Comparison of ENCODE assay signal across 8 mouse cellular contexts in the genomic region with DNA sequence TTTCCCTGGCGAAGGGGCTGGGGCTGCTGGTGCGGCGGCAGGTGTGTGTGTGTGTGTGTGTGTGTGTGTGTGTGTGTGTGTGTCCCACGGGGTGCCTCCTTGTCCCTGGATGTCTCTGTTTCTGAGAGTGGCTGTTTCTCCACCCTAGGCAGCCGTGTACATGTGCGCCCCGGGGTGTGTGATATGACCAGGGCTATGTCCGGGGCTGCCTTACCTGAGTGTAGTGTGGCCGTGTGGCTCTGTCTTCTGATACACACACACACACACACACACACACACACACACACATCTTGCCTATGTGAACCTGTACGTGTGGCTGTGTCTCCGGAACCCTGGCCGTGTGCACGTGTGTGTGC. TPM values are rescaled to one million over a fixed set of nuclear protein-coding genes. Genes with fewer than 3 reads are reported as not detected.
DNase-seq lines count a peak whose midpoint lies in the region; ATAC-seq and TF ChIP-seq lines count a peak whose summit lies in the region.

No protein-coding gene starts in this region.

- H3K79me2 ChIP-seq in CH12.LX (replicated peaks; ENCODE audit: control insufficient read depth, extremely low read depth, insufficient read depth, poor library complexity, severe bottlenecking) = peaks cover 9% of the 10 kb centered on the region

- dilution Hi-C loops in CH12.LX (cut with MboI; ENCODE audit: extremely low pct_ligation_motif_present, extremely low pct_unique_long_range_greater_than_20kb, low sequenced_read_pairs) = no loop called here

- peaks cover 38% of the 10 kb centered on the region for H3K4me1 ChIP-seq in heart, embryonic 11.5 days (ENCODE audit: control insufficient read depth, insufficient read depth, low read length)
- H3K4me1 ChIP-seq in CH12.LX (ENCODE audit: control insufficient read depth in 1 of 2, insufficient read depth in 2 of 2) = peaks cover 26 to 63% of the 10 kb centered on the region in 2 experiments
- peaks cover 18% of the 10 kb centered on the region for H3K4me1 ChIP-seq in midbrain, embryonic 11.5 days (ENCODE audit: control insufficient read depth, insufficient read depth, low read length)

- H3K9me3 ChIP-seq in heart, embryonic 11.5 days (replicated peaks; ENCODE audit: control insufficient read depth, low read length) = no peaks in the 10 kb centered on the region
- H3K9me3 ChIP-seq in CH12.LX (replicated peaks; ENCODE audit: low read length) = no peaks in the 10 kb centered on the region
- no peaks in the 10 kb centered on the region for H3K9me3 ChIP-seq in midbrain, embryonic 11.5 days (ENCODE audit: control insufficient read depth, low read length)

- in situ Hi-C loops in CH12.LX (cut with MboI; ENCODE audit: low pct_ligation_motif_present, low pct_unique_long_range_greater_than_20kb, low sequenced_read_pairs) = no loop called here

- peak; percentile 36; the same call in 1 of the 2 replicates for ATAC-seq in heart, embryonic 11.5 days (replicated peaks; ENCODE audit: insufficient number of reproducible peaks, low FRiP score, low TSS enrichment)
- peak; percentile 29 for ATAC-seq in erythroblast, adult 5-6 weeks (replicated peaks; ENCODE audit: low FRiP score, poor library complexity, severe bottlenecking)
- ATAC-seq in midbrain, embryonic 11.5 days (ENCODE audit: low FRiP score) = peak; percentile 36; the same call in 1 of the 2 replicates

- H3K36me3 ChIP-seq in heart, embryonic 11.5 days (ENCODE audit: control insufficient read depth, insufficient read depth, low read length) = no peaks in the 10 kb centered on the region
- peaks cover 0 to 21% of the 10 kb centered on the region in 2 experiments for H3K36me3 ChIP-seq in CH12.LX (replicated peaks in 1 of 2; ENCODE audit: control insufficient read depth in 1 of 2, insufficient read depth in 1 of 2, low read length in 1 of 2)
- H3K36me3 ChIP-seq in midbrain, embryonic 11.5 days (ENCODE audit: control insufficient read depth, insufficient read depth, low read length) = no peaks in the 10 kb centered on the region

- peak overlapping the region; percentile 95 for H3K4me2 ChIP-seq in heart, embryonic 11.5 days
- peak overlapping the region; percentile 59 for H3K4me2 ChIP-seq in CH12.LX (ENCODE audit: insufficient read depth, low read depth, poor library complexity, severe bottlenecking)
- H3K4me2 ChIP-seq in midbrain, embryonic 11.5 days = peak overlapping the region; percentile 81

- TF ChIP-seq EP300 in CH12.LX (IDR thresholded peaks at IDR 0.05; ENCODE audit: low read length) = no peak

- H3K27me3 ChIP-seq in heart, embryonic 11.5 days (ENCODE audit: control insufficient read depth, insufficient read depth, low read length) = no peaks in the 10 kb centered on the region
- H3K27me3 ChIP-seq in CH12.LX (replicated peaks) = no peaks in the 10 kb centered on the region
- no peaks in the 10 kb centered on the region for H3K27me3 ChIP-seq in midbrain, embryonic 11.5 days (ENCODE audit: control insufficient read depth, insufficient read depth, low read length)

- H3K27ac ChIP-seq in heart, embryonic 11.5 days (ENCODE audit: low read depth, low read length) = peak overlapping the region; percentile 95
- H3K27ac ChIP-seq in CH12.LX (ENCODE audit: insufficient read depth, low read depth) = peak overlapping the region; percentile 37; the same call in 1 of the 2 replicates
- peak overlapping the region; percentile 91 for H3K27ac ChIP-seq in midbrain, embryonic 11.5 days (ENCODE audit: low read depth, low read length)

- TF ChIP-seq POLR2A in CH12.LX (IDR thresholded peaks at IDR 0.05; ENCODE audit: low read depth, low read length) = no peak

- DNase-seq in heart, adult 11 months = no peak
- no peak for DNase-seq in CH12.LX (ENCODE audit: extremely low read depth)
- peak; percentile 40 for DNase-seq in kidney, postnatal 14 days
- DNase-seq in midbrain, embryonic 11.5 days (ENCODE audit: low spot score, missing footprints) = no peak
- no peak for DNase-seq in urinary bladder, adult 18-20 months (ENCODE audit: low spot score in 2 of 2)
- no peak for DNase-seq in right cerebral cortex, postnatal 4 days

- H3K4me3 ChIP-seq in heart, embryonic 11.5 days (ENCODE audit: low read depth, low read length) = peak overlapping the region; percentile 92
- peak overlapping the region; percentile 71 to 97 (median 94) for H3K4me3 ChIP-seq in CH12.LX (replicated peaks in 1 of 3; ENCODE audit: low read depth in 2 of 3, low read length in 2 of 3, poor library complexity in 1 of 3)
- H3K4me3 ChIP-seq in midbrain, embryonic 11.5 days (ENCODE audit: low read depth, low read length) = peak overlapping the region; percentile 85

- H3K9ac ChIP-seq in heart, embryonic 11.5 days (ENCODE audit: low read depth, low read length) = peak overlapping the region; percentile 94
- peak overlapping the region; percentile 89 for H3K9ac ChIP-seq in CH12.LX (ENCODE audit: insufficient read depth, low read depth)
- H3K9ac ChIP-seq in midbrain, embryonic 11.5 days (ENCODE audit: low read length) = peak overlapping the region; percentile 88

- no peak for TF ChIP-seq RAD21 in CH12.LX (IDR thresholded peaks at IDR 0.05; ENCODE audit: low read depth, low read length)

- 4% methylated on average over 12 of the region's 13 CpGs for WGBS in heart, embryonic 11.5 days (ENCODE audit: insufficient replicate concordance)
- WGBS in midbrain, embryonic 11.5 days = 7% methylated on average over 12 of the region's 13 CpGs

- TF ChIP-seq CTCF in CH12.LX (conservative IDR thresholded peaks at IDR 0.05 in 1 of 2, IDR thresholded peaks at IDR 0.05 in 1 of 2; ENCODE audit: low read depth in 2 of 2, low read length in 2 of 2) = no peak

TF ChIP-seq in CH12.LX, 34 proteins besides CTCF, POLR2A, EP300 and RAD21:
- TF ChIP-seq JUND (conservative IDR thresholded peaks at IDR 0.05; ENCODE audit: low read depth, low read length) (no peak), BHLHE40 (IDR thresholded peaks at IDR 0.05; ENCODE audit: low read depth, low read length) (peak; percentile 29; the same call in 1 of the 2 replicates), TCF12 (IDR thresholded peaks at IDR 0.05; ENCODE audit: low read depth, low read length) (no peak)

RNA-seq across cellular contexts. Expression of gene Slc6a6, which starts 0.6 kb away (rescaled TPM):
- 54.7 and 63.0 TPM in 2 replicates for polyA plus RNA-seq in heart, embryonic 11.5 days (2014; fragmentation: Nextera tagmentation; extraction: Ambion mirVana)
- total RNA-seq in CH12.LX (2012; rRNA removed) = 28.9 and 31.3 TPM in 2 replicates
- 28.4 and 30.1 TPM in 2 replicates for total RNA-seq in CH12.LX (2014; rRNA removed)
- 42.6 and 56.0 TPM in 2 replicates for polyA plus RNA-seq in CH12.LX (2012; ENCODE audit: insufficient read length, low read depth)
- total RNA-seq in erythroblast, adult 5-6 weeks (2015; ENCODE audit: low replicate concordance) = 12.1 and 15.0 TPM in 2 replicates
- 7.1 and 11.6 TPM in 2 replicates for total RNA-seq in erythroblast, adult 5-6 weeks (2017; ENCODE audit: low replicate concordance)
- polyA plus RNA-seq in midbrain, embryonic 11.5 days (2014; fragmentation: Nextera tagmentation; extraction: Ambion mirVana) = 43.6 and 45.6 TPM in 2 replicates

Comparison
In these comparisons a context has a peak if more than half of its experiments do, and no peak if none do; other contexts are left out.
1. H3K27ac ChIP-seq: peak in every context shown above with its lines; median percentile 95 in heart, embryonic 11.5 days; 91 in midbrain, embryonic 11.5 days; 37 in CH12.LX.